Mouse (Mus musculus): ENCODE measurements around the gene Pbx3. TPM values are rescaled to one million over a fixed set of nuclear protein-coding genes. Genes with fewer than 3 reads are reported as not detected.

Pbx3 gene
- polyA plus RNA-seq, 1 experiment from 2014 or later: 92.9 TPM

GRCm38 (mm10) chr2:34240885-34241284 is 132.1 kb downstream of the Pbx3 start:
- Histone ChIP-seq H3K36me3 (no peaks in the 10 kb centered on the region), H3K27me3 (replicated peaks) (no peaks in the 10 kb centered on the region), H3K4me2 (replicated peaks) (no peak overlapping the region), H3K27ac (no peak overlapping the region), H3K4me3 (no peak overlapping the region), H3K4me1 (peaks cover 17% of the 10 kb centered on the region), H3K9me3 (no peaks in the 10 kb centered on the region), H3K9ac (no peak overlapping the region)
- ATAC-seq (ENCODE audit: low FRiP score, low read depth): no peak

GRCm38 (mm10) chr2:34239315-34239858 is 133.6 kb downstream of the Pbx3 start:
- no peak overlapping the region for H3K9ac ChIP-seq

DNA sequence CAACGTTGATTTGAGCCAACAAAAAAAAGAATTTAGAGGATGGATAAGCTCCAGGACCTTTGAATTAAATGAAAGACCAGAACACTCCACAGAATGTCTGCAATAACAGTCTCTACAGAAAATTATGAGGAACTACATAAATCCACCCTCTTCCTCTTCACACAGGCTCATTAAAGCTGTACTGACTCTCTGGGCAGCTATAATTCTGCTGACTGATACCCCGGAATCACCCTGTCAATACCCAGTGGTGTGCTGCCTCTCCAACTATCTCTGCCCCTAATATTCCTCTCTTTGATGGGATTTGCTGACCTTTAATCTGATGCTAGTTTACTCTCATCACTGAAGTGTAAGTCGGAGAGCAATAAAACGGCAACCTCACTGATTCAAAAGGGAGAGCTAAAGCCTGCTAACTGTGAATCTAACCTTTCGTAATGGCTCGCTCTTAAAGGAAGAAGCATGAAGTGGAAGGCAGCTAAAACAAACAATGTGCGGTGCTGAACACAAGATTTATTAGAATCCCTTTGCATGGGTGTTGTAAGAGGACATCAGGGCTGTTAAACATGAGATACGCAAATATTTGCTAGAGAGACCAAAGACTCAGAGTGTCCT is 137.4 kb downstream of the Pbx3 start:
- Histone ChIP-seq H3K4me3 (no peak overlapping the region), H3K27ac (peak overlapping the region; percentile 21; the same call in 1 of the 2 replicates), H3K4me2 (replicated peaks) (peak overlapping the region; percentile 36; the same call in 1 of the 2 replicates), H3K9ac (no peak overlapping the region), H3K9me3 (no peaks in the 10 kb centered on the region), H3K4me1 (peaks cover 46% of the 10 kb centered on the region), H3K36me3 (no peaks in the 10 kb centered on the region), H3K27me3 (replicated peaks) (no peaks in the 10 kb centered on the region)
- ATAC-seq (ENCODE audit: low FRiP score, low read depth): no peak; the same call in 1 of the 2 replicates
- WGBS: 14% methylated on average over 8 of the region's 8 CpGs

More at GRCm38 (mm10) chr2:34239315-34239858, 133.6 kb downstream of the Pbx3 start:
- H3K4me1 ChIP-seq: peaks cover 29% of the 10 kb centered on the region
- no peak for ATAC-seq (ENCODE audit: low FRiP score, low read depth)
- no peak overlapping the region for H3K27ac ChIP-seq
- H3K27me3 ChIP-seq (replicated peaks): no peaks in the 10 kb centered on the region
- H3K9me3 ChIP-seq: no peaks in the 10 kb centered on the region
- no peaks in the 10 kb centered on the region for H3K36me3 ChIP-seq
- 43% methylated on average over 4 of the region's 4 CpGs for WGBS
- H3K4me3 ChIP-seq: no peak overlapping the region
- H3K4me2 ChIP-seq (replicated peaks): no peak overlapping the region

DNA sequence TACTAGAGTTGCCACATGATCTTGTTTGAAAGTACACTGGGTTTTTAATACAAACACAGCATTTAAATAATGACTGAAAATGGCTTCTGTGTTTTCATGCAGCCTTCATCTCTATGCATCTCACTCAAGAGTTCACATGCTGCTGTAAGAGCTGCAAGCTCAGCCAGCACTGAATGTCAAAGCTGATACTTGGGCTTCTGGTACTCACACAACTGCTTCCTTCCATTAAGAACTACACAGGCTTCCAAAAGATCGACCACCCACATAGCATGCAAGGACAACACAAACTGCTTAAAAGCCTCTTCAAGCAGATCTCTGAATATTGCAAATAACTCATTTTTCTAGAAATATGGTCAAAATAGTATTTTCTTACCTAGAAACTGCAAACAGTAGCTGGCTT is 138.7 kb downstream of the Pbx3 start:
- Histone ChIP-seq H3K36me3 (no peaks in the 10 kb centered on the region), H3K9me3 (no peaks in the 10 kb centered on the region), H3K4me1 (peaks cover 56% of the 10 kb centered on the region), H3K4me2 (replicated peaks) (no peak overlapping the region), H3K4me3 (no peak overlapping the region), H3K27ac (no peak overlapping the region), H3K27me3 (replicated peaks) (no peaks in the 10 kb centered on the region), H3K9ac (no peak overlapping the region)
- 56% methylated on average over 1 of the region's 1 CpGs for WGBS
- ATAC-seq (ENCODE audit: low FRiP score, low read depth): no peak

DNA sequence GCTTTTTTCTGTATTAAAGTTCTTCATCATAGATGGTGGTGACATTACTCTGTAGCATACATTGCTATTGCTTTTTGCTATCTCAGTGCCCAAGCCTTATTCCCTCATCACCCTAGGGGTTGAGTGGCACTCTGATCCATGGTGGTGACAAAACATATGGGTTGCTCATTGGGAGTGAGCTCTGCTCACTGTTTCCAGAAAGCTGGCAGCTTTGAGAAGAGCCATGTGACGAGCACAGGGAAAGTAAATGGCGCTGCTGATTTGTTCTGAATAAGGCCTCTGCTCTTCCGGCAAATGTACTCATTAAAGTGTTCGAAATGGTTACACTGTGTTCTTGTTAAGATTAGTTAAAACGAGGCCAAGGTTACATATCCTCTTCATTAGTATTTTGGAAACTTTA is 139.7 kb downstream of the Pbx3 start:
- Histone ChIP-seq H3K9me3 (no peaks in the 10 kb centered on the region), H3K27ac (no peak overlapping the region)

GRCm38 (mm10) chr2:34227688-34228087 is 145.3 kb downstream of the Pbx3 start:
- no peak overlapping the region for H3K27ac ChIP-seq
- H3K9ac ChIP-seq: no peak overlapping the region
- no peaks in the 10 kb centered on the region for H3K9me3 ChIP-seq
- H3K36me3 ChIP-seq: no peaks in the 10 kb centered on the region
- ATAC-seq (ENCODE audit: low FRiP score, low read depth): no peak
- H3K4me2 ChIP-seq (replicated peaks): no peak overlapping the region
- 64% methylated on average over 4 of the region's 4 CpGs for WGBS
- no peak overlapping the region for H3K4me3 ChIP-seq
- H3K27me3 ChIP-seq (replicated peaks): no peaks in the 10 kb centered on the region
- H3K4me1 ChIP-seq: peaks cover 42% of the 10 kb centered on the region

More for the DNA sequence above, 139.7 kb downstream of the Pbx3 start:
- Histone ChIP-seq H3K4me2 (replicated peaks) (no peak overlapping the region), H3K27me3 (replicated peaks) (no peaks in the 10 kb centered on the region), H3K36me3 (no peaks in the 10 kb centered on the region), H3K9ac (no peak overlapping the region), H3K4me1 (peaks cover 60% of the 10 kb centered on the region), H3K4me3 (no peak overlapping the region)
- 76% methylated on average over 5 of the region's 5 CpGs for WGBS
- ATAC-seq (ENCODE audit: low FRiP score, low read depth): no peak

DNA sequence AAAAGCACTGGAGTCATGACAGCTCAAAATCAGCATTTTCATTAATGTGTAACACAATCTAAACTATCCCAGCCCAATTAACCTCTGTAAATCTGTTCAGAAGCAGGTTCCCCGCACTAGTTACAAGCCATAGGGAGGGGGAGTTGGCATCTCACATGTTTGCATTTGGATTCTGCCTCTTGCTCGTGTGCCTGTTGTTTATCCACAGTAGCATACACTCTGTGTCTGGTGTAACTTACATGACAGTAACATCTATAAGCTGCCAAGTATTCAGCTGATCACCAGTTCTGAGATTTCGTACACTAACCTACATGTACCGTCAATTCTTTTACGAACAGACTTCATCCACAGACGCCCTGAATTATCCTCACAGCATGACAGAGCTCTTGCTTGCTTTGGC is 147.5 kb downstream of the Pbx3 start:
- no peak overlapping the region for H3K9ac ChIP-seq
- no peak overlapping the region for H3K27ac ChIP-seq
- H3K9me3 ChIP-seq: no peaks in the 10 kb centered on the region
- H3K27me3 ChIP-seq (replicated peaks): no peaks in the 10 kb centered on the region
- no peaks in the 10 kb centered on the region for H3K36me3 ChIP-seq
- peaks cover 29% of the 10 kb centered on the region for H3K4me1 ChIP-seq
- ATAC-seq (ENCODE audit: low FRiP score, low read depth): no peak
- WGBS: 62% methylated on average over 6 of the region's 6 CpGs
- no peak overlapping the region for H3K4me3 ChIP-seq
- H3K4me2 ChIP-seq (replicated peaks): no peak overlapping the region

DNA sequence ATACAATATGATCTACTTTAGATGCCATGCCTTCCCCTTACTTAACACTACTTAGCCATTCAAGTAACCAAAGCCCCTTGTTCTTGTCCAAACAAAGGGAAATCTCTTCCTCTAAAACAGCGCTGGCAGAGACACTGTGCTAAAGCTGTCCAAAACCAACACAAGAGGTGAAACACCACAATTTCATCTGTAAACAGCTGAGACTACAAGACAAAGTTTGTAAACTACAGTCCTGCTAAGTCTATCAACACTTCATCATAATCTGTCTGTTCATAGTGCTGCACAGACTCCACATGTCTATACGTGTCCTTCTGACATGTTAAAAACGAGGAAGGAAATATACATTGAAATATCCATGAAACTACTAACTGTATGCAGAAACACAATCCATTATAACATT is 151.5 kb downstream of the Pbx3 start:
- 91% methylated on average over 3 of the region's 3 CpGs for WGBS
- Histone ChIP-seq H3K9me3 (no peaks in the 10 kb centered on the region), H3K36me3 (no peaks in the 10 kb centered on the region), H3K27ac (no peak overlapping the region), H3K4me1 (no peaks in the 10 kb centered on the region; the same call in 1 of the 2 replicates), H3K4me2 (replicated peaks) (no peak overlapping the region), H3K4me3 (no peak overlapping the region), H3K27me3 (replicated peaks) (no peaks in the 10 kb centered on the region), H3K9ac (no peak overlapping the region)
- no peak for ATAC-seq (ENCODE audit: low FRiP score, low read depth)

DNA sequence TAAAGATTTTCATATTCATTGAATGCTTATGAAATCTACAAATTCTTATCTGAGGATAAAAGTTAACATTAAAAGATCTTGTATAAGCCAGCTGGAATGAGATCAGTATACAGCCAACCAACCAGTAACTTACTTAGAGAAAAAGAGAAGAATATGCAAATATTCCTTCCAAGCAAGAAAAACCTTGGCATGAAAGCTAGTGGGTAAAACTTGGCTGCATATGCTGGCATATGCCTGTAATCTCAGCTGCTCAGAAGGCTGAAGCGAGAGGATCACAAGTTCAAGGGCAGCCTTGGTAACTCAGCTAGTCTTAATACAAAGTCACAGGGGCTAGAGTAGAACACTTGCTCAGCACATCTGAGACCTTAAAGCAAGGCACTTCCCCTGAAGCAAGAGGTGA is 153.8 kb downstream of the Pbx3 start:
- no peak overlapping the region for H3K9ac ChIP-seq
- H3K27ac ChIP-seq: no peak overlapping the region
- no peaks in the 10 kb centered on the region for H3K4me1 ChIP-seq
- no peak overlapping the region for H3K4me2 ChIP-seq (replicated peaks)
- no peaks in the 10 kb centered on the region for H3K9me3 ChIP-seq
- H3K36me3 ChIP-seq: no peaks in the 10 kb centered on the region
- no peak overlapping the region for H3K4me3 ChIP-seq
- ATAC-seq (ENCODE audit: low FRiP score, low read depth): no peak
- H3K27me3 ChIP-seq (replicated peaks): no peaks in the 10 kb centered on the region
- WGBS: 89% methylated on average over 1 of the region's 1 CpGs

GRCm38 (mm10) chr2:34217596-34217995 is 155.3 kb downstream of the Pbx3 start:
- H3K36me3 ChIP-seq: no peaks in the 10 kb centered on the region
- no peak overlapping the region for H3K27ac ChIP-seq
- no peaks in the 10 kb centered on the region for H3K27me3 ChIP-seq (replicated peaks)
- no peak overlapping the region for H3K4me3 ChIP-seq
- 79% methylated on average over 5 of the region's 5 CpGs for WGBS
- no peak for ATAC-seq (ENCODE audit: low FRiP score, low read depth)
- H3K9ac ChIP-seq: no peak overlapping the region
- no peaks in the 10 kb centered on the region for H3K9me3 ChIP-seq
- no peaks in the 10 kb centered on the region for H3K4me1 ChIP-seq
- no peak overlapping the region for H3K4me2 ChIP-seq (replicated peaks)

DNA sequence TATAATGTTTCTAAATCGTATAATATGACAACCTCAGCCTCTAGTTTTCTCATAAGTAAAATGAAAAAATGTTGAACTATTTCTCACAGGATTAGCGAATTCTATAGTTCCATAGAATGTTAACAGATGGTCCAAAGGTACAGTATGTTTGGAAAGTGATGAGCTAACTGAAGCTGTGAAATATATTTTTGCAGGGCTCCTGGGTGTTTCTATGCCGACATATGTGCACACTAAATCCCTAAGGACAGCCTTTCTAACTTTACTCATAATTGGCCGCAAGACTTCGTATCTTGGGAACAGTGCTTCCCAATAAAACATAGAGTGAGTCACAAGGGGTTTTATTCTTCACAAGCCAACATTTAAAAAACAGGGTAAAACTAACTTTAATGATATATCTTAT is 157.4 kb downstream of the Pbx3 start:
- no peaks in the 10 kb centered on the region for H3K9me3 ChIP-seq
- no peak overlapping the region for H3K4me2 ChIP-seq (replicated peaks)
- H3K4me3 ChIP-seq: no peak overlapping the region
- no peak overlapping the region for H3K27ac ChIP-seq
- 81% methylated on average over 5 of the region's 5 CpGs for WGBS
- H3K36me3 ChIP-seq: no peaks in the 10 kb centered on the region
- ATAC-seq (ENCODE audit: low FRiP score, low read depth): no peak
- H3K4me1 ChIP-seq: no peaks in the 10 kb centered on the region
- H3K27me3 ChIP-seq (replicated peaks): no peaks in the 10 kb centered on the region
- H3K9ac ChIP-seq: no peak overlapping the region

- H3K27me3 ChIP-seq (replicated peaks): no peaks in the 10 kb centered on the region
- H3K4me1 ChIP-seq: no peaks in the 10 kb centered on the region
- H3K36me3 ChIP-seq: 0 out of 2 replicates have a peak, but pooled peaks cover 3% of the 10 kb centered on the region
- 92% methylated on average over 1 of the region's 1 CpGs for WGBS
- H3K27ac ChIP-seq: no peak overlapping the region
- H3K4me3 ChIP-seq: no peak overlapping the region
- no peaks in the 10 kb centered on the region for H3K9me3 ChIP-seq
- H3K4me2 ChIP-seq (replicated peaks): no peak overlapping the region
- H3K9ac ChIP-seq: no peak overlapping the region
- ATAC-seq (ENCODE audit: low FRiP score, low read depth): no peak
These were observed 160.5 kb downstream of the Pbx3 start for GRCm38 (mm10) chr2:34212418-34212817.

- no peaks in the 10 kb centered on the region for H3K27me3 ChIP-seq (replicated peaks)
- H3K9ac ChIP-seq: no peak overlapping the region
- no peak for ATAC-seq (ENCODE audit: low FRiP score, low read depth)
- H3K4me2 ChIP-seq (replicated peaks): no peak overlapping the region
- peaks cover 17% of the 10 kb centered on the region for H3K36me3 ChIP-seq
- no peak overlapping the region for H3K4me3 ChIP-seq
- H3K4me1 ChIP-seq: no peaks in the 10 kb centered on the region
- 93% methylated on average over 8 of the region's 8 CpGs for WGBS
- H3K9me3 ChIP-seq: no peaks in the 10 kb centered on the region
- no peak overlapping the region for H3K27ac ChIP-seq
These were observed 168.1 kb downstream of the Pbx3 start for GRCm38 (mm10) chr2:34204797-34205196.

Measured in neural tube, embryonic 12.5 days (tissue).